Mouse (Mus musculus) activated CD4-positive, CD25-positive, alpha-beta regulatory T cell, adult 4 months (primary cell): ENCODE data around the gene Pja2. TPM values are rescaled to one million over a fixed set of nuclear protein-coding genes. Genes with fewer than 3 reads are reported as not detected.
"Not testable (repeated sequence)": the region's sequence is repeated elsewhere in the genome, so short reads cannot be mapped to it uniquely, and the experiment has no call there.

Experiments used
- ATAC-seq: one replicate; pipeline ENCODE4 v1.8.0; 2017
- polyA plus RNA-seq, 2 experiments: library from polyadenylated mRNA; unstranded; fragments of 100-300 nt; shearing (Covaris generic); gene quantifications; one replicate each; pipeline ENCODE4 v1.2.1; 2017

The Pja2 gene
- polyA plus RNA-seq, 2 experiments from 2014 or later: 23.8 to 27.9 TPM

GRCm38 (mm10) chr17:64277649-64278212 lies 54.0 kb downstream of the Pja2 start:
- no peak for ATAC-seq

- ATAC-seq: no peak
Observed at GRCm38 (mm10) chr17:64276666-64277065, 55.0 kb downstream of the Pja2 start.

GRCm38 (mm10) chr17:64275188-64275587 lies 56.5 kb downstream of the Pja2 start:
- ATAC-seq: no peak

GRCm38 (mm10) chr17:64274341-64275105 lies 57.2 kb downstream of the Pja2 start:
- no peak for ATAC-seq

GRCm38 (mm10) chr17:64260571-64260970 lies 71.1 kb downstream of the Pja2 start:
- ATAC-seq: no peak

GRCm38 (mm10) chr17:64248246-64248645 lies 83.5 kb downstream of the Pja2 start:
- peak; percentile 61 for ATAC-seq

GRCm38 (mm10) chr17:64242898-64243297 lies 88.8 kb downstream of the Pja2 start:
- ATAC-seq: peak; percentile 59

GRCm38 (mm10) chr17:64242310-64242859 lies 89.3 kb downstream of the Pja2 start:
- ATAC-seq: no peak

- ATAC-seq: no peak
Observed at GRCm38 (mm10) chr17:64241544-64242292, 90.0 kb downstream of the Pja2 start.

GRCm38 (mm10) chr17:64232134-64232533 lies 99.6 kb downstream of the Pja2 start:
- ATAC-seq: no peak

- not testable (repeated sequence) for ATAC-seq
Observed at GRCm38 (mm10) chr17:64231637-64232036, 100.1 kb downstream of the Pja2 start.

- no peak for ATAC-seq
Observed at GRCm38 (mm10) chr17:64231172-64231571, 100.5 kb downstream of the Pja2 start.
